Mouse (Mus musculus) midbrain, embryonic 15.5 days (tissue): ENCODE results near the gene Fam240b. TPM values are rescaled to one million over a fixed set of nuclear protein-coding genes. Genes with fewer than 3 reads are reported as not detected.

Experiments used
- ATAC-seq: fragments of 200-750 bp; cut with Nextera tagmentation; replicated peaks from 2 replicates; pipeline ENCODE4 v1.8.0; 2017; ENCODE audit warnings: moderate TSS enrichment
- H3K27ac ChIP-seq: fragments of 300-500 bp; sonication (generic); 2 replicates; pipeline ENCODE4 v1.5.1; 2015; ENCODE audit warnings: mild to moderate bottlenecking, inconsistent platforms
- H3K27me3 ChIP-seq: fragments of 300-500 bp; sonication (generic); replicated peaks from 2 replicates; pipeline ENCODE4 v1.6.1; 2015; ENCODE audit warnings: inconsistent platforms
- H3K36me3 ChIP-seq: fragments of 300-500 bp; sonication (generic); replicated peaks from 2 replicates; pipeline ENCODE4 v1.6.1; 2015; ENCODE audit warnings: inconsistent platforms
- H3K4me1 ChIP-seq: fragments of 300-500 bp; sonication (generic); 2 replicates; pipeline ENCODE4 v1.6.1; 2015; ENCODE audit warnings: inconsistent platforms
- H3K4me2 ChIP-seq: fragments of 300-500 bp; sonication (generic); 2 replicates; pipeline ENCODE4 v1.6.1; 2015; ENCODE audit warnings: inconsistent platforms, mild to moderate bottlenecking, moderate library complexity
- H3K4me3 ChIP-seq: fragments of 300-500 bp; sonication (generic); 2 replicates; pipeline ENCODE4 v1.5.1; 2015; ENCODE audit warnings: mild to moderate bottlenecking, inconsistent platforms
- H3K9ac ChIP-seq: fragments of 300-500 bp; sonication (generic); 2 replicates; pipeline ENCODE4 v1.6.1; 2015; ENCODE audit warnings: mild to moderate bottlenecking, inconsistent platforms
- H3K9me3 ChIP-seq: fragments of 300-500 bp; sonication (generic); 2 replicates; pipeline ENCODE4 v1.6.1; 2016; ENCODE audit warnings: inconsistent platforms
- WGBS: fragments of 180-500 bp; shearing (Covaris S2); methylation state at CpG from one replicate; pipeline ENCODE4 v1.1.7; 2015; ENCODE audit warnings: mixed read lengths; 5-methylcytosine and 5-hydroxymethylcytosine counted together
- polyA plus RNA-seq: library from polyadenylated mRNA; unstranded; fragments of >200 nt; fragmentation: Nextera tagmentation; extraction: Ambion mirVana; gene quantifications from 2 replicates; pipeline ENCODE4 v1.2.1, GENCODE M21; 2015

Gene Fam240b
- not detected in 2 replicates for polyA plus RNA-seq

DNA sequence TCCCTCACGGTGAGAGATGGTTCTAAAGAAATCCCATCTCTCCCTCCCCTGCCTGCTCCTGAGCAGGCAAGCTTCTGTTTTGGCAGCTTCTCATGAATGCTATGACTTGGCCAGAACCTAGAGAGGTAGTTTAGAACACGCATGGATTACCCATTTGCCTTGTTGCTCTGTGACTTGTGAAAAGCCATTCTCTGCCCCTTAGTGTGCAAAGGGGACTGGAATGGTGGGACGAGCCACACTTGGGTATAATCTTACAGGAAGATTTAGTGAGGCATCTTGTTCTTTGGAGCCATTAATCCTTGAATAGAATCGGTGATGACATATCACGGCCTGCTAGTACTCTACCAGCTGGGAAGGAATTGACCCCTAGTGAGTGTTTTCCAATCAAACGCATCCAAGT is at the start of gene Fam240b:
Fam240b (minus strand) TSS at position 101 of the 400 bp plus-strand sequence.
- H3K4me3 ChIP-seq, result no peak within 1 kb of the TSS
- H3K9ac ChIP-seq, result no peak within 1 kb of the TSS
- no peak within 1 kb of the TSS for H3K27ac ChIP-seq
- WGBS, result 83% methylated on average over 6 of the region's 6 CpGs
- H3K9me3 ChIP-seq, result no peaks in the 10 kb centered on the region
- no peaks in the 10 kb centered on the region for H3K4me1 ChIP-seq
- no peak for ATAC-seq
- no peaks in the 10 kb centered on the region for H3K36me3 ChIP-seq
- no peaks in the 10 kb centered on the region for H3K27me3 ChIP-seq
- no peak within 1 kb of the TSS for H3K4me2 ChIP-seq

DNA sequence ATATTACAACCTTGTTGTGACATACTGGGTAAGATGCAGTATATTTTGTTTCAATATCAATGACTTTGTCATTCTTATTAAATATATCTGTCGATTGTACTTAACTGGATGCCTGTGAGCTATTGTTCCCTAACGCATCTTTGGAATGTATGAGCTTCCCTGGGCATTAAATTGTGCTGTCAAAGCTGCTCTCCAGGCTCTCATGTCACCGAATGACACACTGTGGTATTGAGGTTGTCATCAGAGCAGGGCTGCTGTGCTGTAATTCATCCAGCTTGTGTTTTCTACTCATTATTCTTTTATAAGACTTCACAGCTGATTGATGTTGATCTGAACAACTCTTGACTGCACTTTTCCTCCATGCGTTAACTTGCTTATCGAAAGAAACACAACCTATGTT is 32.5 kb upstream of the Fam240b start:
- Histone ChIP-seq H3K4me2 (no peak overlapping the region), H3K27ac (no peak overlapping the region), H3K9me3 (no peaks in the 10 kb centered on the region), H3K4me1 (no peaks in the 10 kb centered on the region), H3K27me3 (no peaks in the 10 kb centered on the region), H3K4me3 (no peak overlapping the region), H3K36me3 (no peaks in the 10 kb centered on the region), H3K9ac (no peak overlapping the region)
- ATAC-seq, result no peak
- 64% methylated on average over 5 of the region's 5 CpGs for WGBS

DNA sequence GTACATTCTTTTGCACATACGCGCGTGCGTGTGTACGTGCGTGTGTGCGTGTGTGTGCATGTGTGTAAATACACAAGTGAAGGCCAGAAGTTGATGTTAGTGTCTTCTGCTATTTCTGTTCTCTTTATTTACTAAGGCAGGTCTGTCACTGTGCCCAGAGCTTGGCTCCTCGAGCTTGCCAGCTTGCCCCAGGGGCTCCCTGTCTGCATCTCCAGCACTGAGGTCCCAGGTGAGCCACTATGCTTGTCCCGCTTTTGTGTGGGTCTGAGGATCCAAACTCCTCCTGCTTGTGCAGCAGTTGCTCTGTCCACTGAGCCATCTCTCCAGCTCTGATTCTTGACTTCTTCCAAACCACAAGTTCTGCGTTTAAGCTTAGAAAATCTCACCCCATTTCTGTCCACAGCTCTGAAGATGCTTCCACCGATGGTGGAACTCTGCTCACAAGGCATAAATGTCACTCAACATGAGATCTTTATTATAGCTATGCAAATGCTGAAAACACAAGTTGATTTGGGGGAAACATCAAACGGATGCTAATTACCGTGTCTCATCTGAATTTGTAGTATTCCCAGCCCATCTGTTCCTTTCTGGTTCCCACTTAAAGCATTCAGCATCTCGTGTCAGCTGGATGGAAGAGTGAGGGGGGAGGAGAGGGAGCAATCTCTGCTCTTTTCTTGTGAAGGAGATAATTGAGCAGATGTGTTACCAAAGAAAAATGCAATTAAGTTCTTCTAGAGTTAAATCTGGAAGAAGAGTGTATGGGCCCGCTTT is 29.1 kb upstream of the Fam240b start:
- no peaks in the 10 kb centered on the region for H3K9me3 ChIP-seq
- no peak overlapping the region for H3K9ac ChIP-seq
- H3K36me3 ChIP-seq, result no peaks in the 10 kb centered on the region
- H3K27me3 ChIP-seq, result no peaks in the 10 kb centered on the region
- ATAC-seq, result peak; percentile 91
- H3K27ac ChIP-seq, result 0 out of 2 replicates have a peak overlapping the region, but pooled peaks have one; percentile 7
- H3K4me1 ChIP-seq, result no peaks in the 10 kb centered on the region
- H3K4me3 ChIP-seq, result no peak overlapping the region
- 66% methylated on average over 15 of the region's 15 CpGs for WGBS
- H3K4me2 ChIP-seq, result no peak overlapping the region

DNA sequence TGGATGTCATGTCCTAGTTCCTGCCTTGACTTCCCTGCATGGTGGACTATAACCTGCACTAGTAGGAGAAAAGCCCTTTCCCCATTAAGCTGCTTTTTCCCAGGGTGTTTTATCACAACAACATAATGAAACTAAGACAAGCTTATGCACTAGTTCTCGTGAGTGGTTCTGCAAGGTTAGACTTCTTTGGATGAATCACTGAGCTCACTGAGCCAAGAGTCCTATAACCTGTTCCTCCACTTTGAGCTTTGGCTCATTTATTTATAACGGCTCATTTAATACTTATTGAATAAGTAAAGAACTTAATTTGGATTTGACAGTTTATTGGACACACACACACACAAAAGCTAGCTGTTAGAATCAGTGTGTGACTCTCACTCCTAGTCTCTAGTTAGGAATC is 16.7 kb upstream of the Fam240b start:
- no peak overlapping the region for H3K4me3 ChIP-seq
- H3K9me3 ChIP-seq, result no peaks in the 10 kb centered on the region
- no peak for ATAC-seq
- no peaks in the 10 kb centered on the region for H3K4me1 ChIP-seq
- no peaks in the 10 kb centered on the region for H3K36me3 ChIP-seq
- H3K9ac ChIP-seq, result no peak overlapping the region
- WGBS, result 82% methylated on average over 2 of the region's 2 CpGs
- no peak overlapping the region for H3K27ac ChIP-seq
- no peak overlapping the region for H3K4me2 ChIP-seq
- no peaks in the 10 kb centered on the region for H3K27me3 ChIP-seq

DNA sequence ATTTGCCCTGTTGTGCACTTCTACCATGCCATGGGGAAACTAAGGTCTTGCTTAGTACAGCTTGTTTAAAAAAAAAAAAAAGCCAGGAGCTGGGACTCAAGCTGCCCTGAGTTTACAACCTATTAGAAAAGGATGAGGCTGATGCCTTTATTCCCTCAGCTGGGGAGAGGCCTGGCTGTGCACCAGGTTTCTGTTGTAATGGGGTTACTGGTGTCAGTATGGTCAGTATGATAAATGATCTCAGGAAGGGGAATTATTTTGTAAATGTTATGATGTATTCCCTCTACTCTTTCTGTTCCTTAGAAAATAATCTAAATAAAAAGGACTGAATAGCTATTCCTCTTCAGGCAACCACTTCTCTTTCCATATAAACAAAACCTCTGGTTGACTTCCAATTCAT is 14.0 kb upstream of the Fam240b start:
- H3K27ac ChIP-seq, result no peak overlapping the region
- ATAC-seq, result no peak

DNA sequence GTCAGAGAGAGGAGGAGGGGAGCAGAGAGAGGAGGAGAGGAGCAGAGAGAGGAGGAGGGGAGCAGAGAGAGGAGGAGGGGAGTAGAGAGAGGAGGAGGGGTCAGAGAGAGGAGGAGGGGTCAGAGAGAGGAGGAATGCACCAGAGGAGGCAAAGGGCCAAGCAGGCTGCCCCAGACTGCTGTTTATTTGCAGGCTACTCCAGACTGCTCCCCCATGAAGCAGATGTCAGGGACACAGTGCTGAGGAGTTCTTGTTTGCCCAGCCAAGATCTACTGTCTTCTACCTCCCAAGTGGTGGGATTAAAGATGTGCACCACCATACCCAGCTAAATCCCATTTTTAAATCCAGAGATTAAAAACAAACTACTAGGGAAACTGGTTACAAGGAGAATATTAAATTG is 9.8 kb upstream of the Fam240b start:
- Histone ChIP-seq H3K36me3 (no peaks in the 10 kb centered on the region), H3K4me1 (no peaks in the 10 kb centered on the region), H3K27ac (no peak overlapping the region), H3K4me3 (no peak overlapping the region), H3K4me2 (no peak overlapping the region), H3K9me3 (no peaks in the 10 kb centered on the region), H3K27me3 (no peaks in the 10 kb centered on the region), H3K9ac (no peak overlapping the region)
- ATAC-seq, result no peak

More for the DNA sequence above, 14.0 kb upstream of the Fam240b start:
- Histone ChIP-seq H3K4me2 (no peak overlapping the region), H3K9me3 (no peaks in the 10 kb centered on the region), H3K36me3 (no peaks in the 10 kb centered on the region), H3K4me1 (no peaks in the 10 kb centered on the region), H3K27me3 (no peaks in the 10 kb centered on the region), H3K4me3 (no peak overlapping the region), H3K9ac (no peak overlapping the region)

DNA sequence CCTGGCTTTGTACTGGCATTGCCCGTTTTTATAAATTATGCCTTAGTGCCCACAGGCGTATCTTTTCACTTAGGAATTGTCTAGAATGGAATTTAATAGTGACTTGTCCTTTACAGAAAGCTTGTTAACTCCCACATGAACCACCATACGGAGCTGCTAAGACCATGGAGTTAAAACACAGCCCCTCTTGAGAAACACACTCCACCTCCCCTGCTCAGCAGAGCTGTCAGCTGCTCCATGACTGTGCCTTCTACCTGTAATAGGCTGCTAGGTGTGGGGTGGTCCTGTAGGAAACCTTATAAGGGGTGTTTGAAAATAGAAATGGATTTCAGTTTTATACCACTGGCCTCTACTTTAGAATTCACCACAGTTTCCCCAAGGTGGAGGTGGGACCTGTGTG is 5.2 kb upstream of the Fam240b start:
- Histone ChIP-seq H3K36me3 (no peaks in the 10 kb centered on the region), H3K9me3 (no peaks in the 10 kb centered on the region), H3K4me3 (no peak overlapping the region), H3K4me1 (no peaks in the 10 kb centered on the region), H3K27ac (no peak overlapping the region), H3K4me2 (no peak overlapping the region), H3K9ac (no peak overlapping the region), H3K27me3 (no peaks in the 10 kb centered on the region)
- 84% methylated on average over 3 of the region's 3 CpGs for WGBS
- ATAC-seq, result no peak

DNA sequence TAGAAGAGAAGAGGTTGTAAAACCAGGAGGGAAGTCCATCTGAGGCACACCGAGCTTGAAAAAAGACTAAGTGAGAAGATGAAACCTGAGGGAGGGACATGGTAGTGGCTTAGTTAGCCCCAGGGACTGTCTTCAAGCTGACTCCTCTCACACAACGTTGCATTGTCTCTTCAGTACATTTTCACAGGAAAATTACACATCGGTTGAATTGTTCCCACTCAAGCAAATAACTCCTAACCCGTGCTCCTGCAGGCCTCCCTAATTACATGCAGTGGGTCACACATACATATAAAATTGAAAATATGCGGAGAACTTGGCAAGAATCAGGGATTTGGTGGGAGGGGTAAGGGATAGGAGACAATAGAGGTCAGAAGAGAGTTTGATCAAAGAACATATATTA is 4.0 kb downstream of the Fam240b start:
- H3K4me2 ChIP-seq, result no peak overlapping the region
- no peaks in the 10 kb centered on the region for H3K36me3 ChIP-seq
- ATAC-seq, result no peak
- 74% methylated on average over 5 of the region's 5 CpGs for WGBS
- no peak overlapping the region for H3K27ac ChIP-seq
- no peaks in the 10 kb centered on the region for H3K27me3 ChIP-seq
- H3K9me3 ChIP-seq, result no peaks in the 10 kb centered on the region
- H3K9ac ChIP-seq, result no peak overlapping the region
- no peak overlapping the region for H3K4me3 ChIP-seq
- no peaks in the 10 kb centered on the region for H3K4me1 ChIP-seq

DNA sequence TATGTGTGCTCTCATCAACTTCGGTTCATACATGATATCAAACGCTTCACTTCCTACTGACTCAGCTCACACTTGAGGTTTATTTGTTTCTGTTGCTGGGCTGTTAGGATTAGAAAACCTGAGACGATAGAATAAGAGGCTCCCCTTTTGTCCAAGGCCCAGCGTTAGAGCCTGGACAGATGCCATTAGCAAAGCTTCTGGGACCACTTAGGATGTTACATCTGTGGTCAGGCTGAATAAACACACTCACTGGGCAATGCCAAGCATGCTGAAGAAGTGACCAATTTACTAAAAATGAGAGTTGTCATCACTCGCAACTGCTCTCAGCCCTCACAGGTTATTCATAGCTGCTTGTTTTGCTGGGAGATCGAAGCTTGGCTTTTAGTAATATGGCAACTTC is 7.7 kb downstream of the Fam240b start:
- Histone ChIP-seq H3K36me3 (no peaks in the 10 kb centered on the region), H3K4me2 (no peak overlapping the region), H3K4me3 (no peak overlapping the region), H3K9ac (no peak overlapping the region), H3K27me3 (no peaks in the 10 kb centered on the region), H3K9me3 (no peaks in the 10 kb centered on the region), H3K4me1 (no peaks in the 10 kb centered on the region), H3K27ac (no peak overlapping the region)
- no peak for ATAC-seq
- 81% methylated on average over 6 of the region's 6 CpGs for WGBS

DNA sequence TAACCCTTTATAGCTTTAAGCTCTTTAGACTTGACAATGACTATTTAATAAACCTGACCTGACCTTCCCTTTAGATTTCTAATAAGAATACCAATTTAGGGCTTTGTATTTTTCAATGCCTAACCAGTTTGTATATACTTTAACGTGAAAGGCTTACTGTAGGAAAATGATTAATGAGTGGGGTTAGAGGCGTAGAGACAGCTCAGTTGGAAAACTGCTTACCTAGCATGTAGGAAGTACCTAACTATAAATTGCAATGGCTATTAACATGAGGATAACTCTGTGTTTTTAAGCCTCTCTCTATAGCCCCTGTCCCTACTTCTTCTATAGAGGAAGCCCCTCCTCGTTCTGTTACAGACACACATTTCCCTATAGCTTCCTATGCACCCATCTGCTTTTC is 17.6 kb downstream of the Fam240b start:
- WGBS, result 86% methylated on average over 3 of the region's 3 CpGs
- Histone ChIP-seq H3K9me3 (no peaks in the 10 kb centered on the region), H3K36me3 (no peaks in the 10 kb centered on the region), H3K4me1 (no peaks in the 10 kb centered on the region), H3K27me3 (no peaks in the 10 kb centered on the region), H3K4me2 (no peak overlapping the region), H3K27ac (no peak overlapping the region), H3K4me3 (no peak overlapping the region), H3K9ac (no peak overlapping the region)
- no peak for ATAC-seq

DNA sequence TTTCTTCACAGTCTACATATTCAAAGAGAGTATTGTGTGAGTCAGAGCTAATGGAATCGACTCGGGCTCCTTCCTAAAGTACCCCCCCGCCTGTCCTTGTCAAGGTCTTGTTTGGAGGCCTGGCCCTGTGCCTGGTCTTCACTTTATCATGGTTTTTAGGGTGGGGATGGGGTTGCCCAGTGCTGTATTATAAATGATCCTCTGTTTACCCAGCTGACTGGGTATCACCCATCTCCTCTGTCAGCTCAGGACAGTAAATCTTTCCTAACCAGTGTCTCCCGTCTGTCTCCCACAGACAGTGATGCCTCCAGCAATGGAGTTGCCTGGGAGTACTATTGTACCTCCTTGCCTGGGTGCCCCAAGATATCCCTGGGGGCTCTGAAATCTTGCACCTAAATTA is 19.6 kb downstream of the Fam240b start:
- Histone ChIP-seq H3K4me2 (no peak overlapping the region), H3K9ac (no peak overlapping the region), H3K4me1 (no peaks in the 10 kb centered on the region), H3K27ac (no peak overlapping the region), H3K4me3 (no peak overlapping the region), H3K27me3 (no peaks in the 10 kb centered on the region), H3K36me3 (no peaks in the 10 kb centered on the region), H3K9me3 (no peaks in the 10 kb centered on the region)
- 0 out of 2 replicates have a peak, but pooled peaks have one; percentile 24 for ATAC-seq
- 67% methylated on average over 4 of the region's 4 CpGs for whole genome bisulfite sequencing

DNA sequence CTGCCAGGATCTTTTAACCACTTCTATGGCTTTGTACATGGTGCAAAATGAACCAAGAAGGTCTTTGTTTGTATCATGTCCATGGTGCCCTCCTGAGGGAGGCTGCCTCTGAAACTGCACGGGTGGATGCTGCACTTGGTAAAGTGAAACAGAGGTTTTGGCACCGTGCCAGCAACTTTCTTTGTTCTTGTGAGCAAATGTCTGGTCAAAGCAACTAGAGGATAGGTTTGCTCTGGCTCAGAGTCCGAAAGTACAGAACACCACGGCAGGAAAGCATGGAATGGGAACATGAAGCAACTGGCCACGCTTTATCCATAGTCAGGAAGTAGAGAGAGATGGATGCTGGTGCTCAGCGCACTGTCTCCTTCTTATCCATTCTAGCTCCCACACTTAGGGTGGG is 29.7 kb downstream of the Fam240b start:
- H3K4me1 ChIP-seq, result no peaks in the 10 kb centered on the region
- no peaks in the 10 kb centered on the region for H3K27me3 ChIP-seq
- 64% methylated on average over 6 of the region's 6 CpGs for WGBS
- no peak for ATAC-seq
- H3K4me3 ChIP-seq, result no peak overlapping the region
- no peak overlapping the region for H3K9ac ChIP-seq
- no peaks in the 10 kb centered on the region for H3K9me3 ChIP-seq
- H3K4me2 ChIP-seq, result no peak overlapping the region
- H3K27ac ChIP-seq, result no peak overlapping the region
- H3K36me3 ChIP-seq, result no peaks in the 10 kb centered on the region

DNA sequence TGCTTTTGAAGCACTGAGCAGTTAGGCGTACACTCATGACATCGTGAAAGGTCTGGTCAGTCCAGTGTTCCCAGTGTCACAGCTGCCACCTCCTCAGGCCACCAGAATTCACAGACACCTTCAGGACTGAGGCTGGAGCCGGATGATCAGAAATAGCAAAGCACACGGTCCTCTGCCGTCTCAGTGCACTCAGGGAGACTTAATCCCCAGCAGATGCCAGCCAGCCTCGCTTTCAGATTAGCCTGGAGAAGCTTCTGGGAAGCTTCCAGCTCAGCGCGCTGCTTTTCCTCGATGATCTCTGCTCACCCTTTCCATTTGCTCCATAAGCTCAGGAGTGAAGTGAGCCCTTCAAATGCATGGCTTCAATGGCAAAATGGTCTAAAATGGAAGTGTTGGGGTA is 32.4 kb downstream of the Fam240b start:
- whole genome bisulfite sequencing, result 60% methylated on average over 9 of the region's 9 CpGs
- no peaks in the 10 kb centered on the region for H3K9me3 ChIP-seq
- H3K27me3 ChIP-seq, result no peaks in the 10 kb centered on the region
- no peaks in the 10 kb centered on the region for H3K36me3 ChIP-seq
- no peak overlapping the region for H3K9ac ChIP-seq
- H3K4me3 ChIP-seq, result no peak overlapping the region
- no peak overlapping the region for H3K4me2 ChIP-seq
- no peaks in the 10 kb centered on the region for H3K4me1 ChIP-seq
- no peak overlapping the region for H3K27ac ChIP-seq
- no peak for ATAC-seq
